Mouse (Mus musculus) neutrophil, adult 59 days (primary cell): ENCODE results near the gene Scoc. TPM values are rescaled to one million over a fixed set of nuclear protein-coding genes. Genes with fewer than 3 reads are reported as not detected.

Source experiments
- total RNA-seq, 2 experiments: library from RNA; stranded (reverse); gene quantifications; 1 replicate in 1 of 2; 2 replicates in 1 of 2; pipeline ENCODE4 v1.2.4; 2023

Gene Scoc
- 10 to 100 TPM; 11.6 to 20.2 TPM for total RNA-seq

GRCm38 (mm10) chr8:83458222-83458621 lies at the start of gene Scoc:
Gene Scoc, minus strand, starts transcription at chr8:83458391.

GRCm38 (mm10) chr8:83389316-83390005 lies 68.7 kb downstream of the Scoc start, which contains the start of gene Clgn:
Gene Clgn, plus strand, starts transcription at chr8:83389867.

Other genes starting within 250 kb of the Scoc start
- gene Ucp1, start 168.0 kb downstream of the Scoc start, total RNA-seq: not detected
- 10 to 100 TPM; 10.5 to 10.6 TPM for gene Elmod2, start 125.9 kb downstream of the Scoc start, total RNA-seq
- gene Mgat4d, start 109.9 kb downstream of the Scoc start, total RNA-seq: not detected
- gene Clgn, start 68.5 kb downstream of the Scoc start, total RNA-seq: under 1 TPM in 1 of 2 experiments, not detected in 1; 0.11 TPM
- not detected for gene Olfr370, start 77.4 kb upstream of the Scoc start, total RNA-seq
- gene Ndufb7, start 108.3 kb upstream of the Scoc start, total RNA-seq: 100 to 1,000 TPM; 132 to 133 TPM
- 100 to 1,000 TPM; 368 to 417 TPM for gene Tecr, start 149.6 kb upstream of the Scoc start, total RNA-seq
- gene Dnajb1, start 149.8 kb upstream of the Scoc start, total RNA-seq: 10 to 100 TPM; 55.9 to 68.5 TPM
- 10 to 100 TPM; 24.7 to 30.3 TPM for gene Gipc1, start 194.3 kb upstream of the Scoc start, total RNA-seq
- under 1 TPM; 0.20 to 0.29 TPM for gene Ptger1, start 208.3 kb upstream of the Scoc start, total RNA-seq
- 100 to 1,000 TPM; 270 to 275 TPM for gene Pkn1, start 240.8 kb upstream of the Scoc start, total RNA-seq